Mouse (Mus musculus) heart, embryonic 10.5 days (tissue): ENCODE results near the gene Fmc1. TPM values are rescaled to one million over a fixed set of nuclear protein-coding genes. Genes with fewer than 3 reads are reported as not detected.

Experiments used
- DNase-seq: peaks from one replicate; pipeline ENCODE4 v3.0.0-alpha.2; 2017; ENCODE audit warnings: low spot score
- H3K27ac ChIP-seq: fragments of 300-500 bp; sonication (generic); 2 replicates; pipeline ENCODE4 v1.5.1; 2016; ENCODE audit warnings: mild to moderate bottlenecking
- H3K27me3 ChIP-seq: fragments of 300-500 bp; sonication (generic); 2 replicates; pipeline ENCODE4 v1.6.1; 2016; ENCODE audit warnings: mild to moderate bottlenecking; ENCODE audit not compliant: poor library complexity, insufficient read depth, severe bottlenecking
- H3K36me3 ChIP-seq: fragments of 300-500 bp; sonication (generic); 2 replicates; pipeline ENCODE4 v1.6.1; 2016; ENCODE audit warnings: mild to moderate bottlenecking, moderate library complexity
- H3K4me1 ChIP-seq: fragments of 300-500 bp; sonication (generic); 2 replicates; pipeline ENCODE4 v1.6.1; 2016; ENCODE audit warnings: mild to moderate bottlenecking
- H3K4me3 ChIP-seq: fragments of 300-500 bp; sonication (generic); 2 replicates; pipeline ENCODE4 v1.5.1; 2016; ENCODE audit warnings: mild to moderate bottlenecking, moderate library complexity
- H3K9me3 ChIP-seq: fragments of 300-500 bp; sonication (generic); 2 replicates; pipeline ENCODE4 v1.6.1; 2016; ENCODE audit warnings: mild to moderate bottlenecking, moderate library complexity
- WGBS: fragments of 180-500 bp; shearing (Covaris S2); methylation state at CpG from one replicate; pipeline ENCODE4 v1.1.7; 2016; 5-methylcytosine and 5-hydroxymethylcytosine counted together
- polyA plus RNA-seq: library from polyadenylated mRNA; unstranded; fragments of >200 nt; fragmentation: Nextera tagmentation; extraction: Ambion mirVana; gene quantifications from 2 replicates; pipeline ENCODE4 v1.2.1, GENCODE M21; 2016

The Fmc1 gene
- 138 and 187 TPM in 2 replicates for polyA plus RNA-seq

GRCm38 (mm10) chr6:38533428-38534405, at the start of gene Fmc1:
Gene Fmc1 (plus strand): TSS chr6:38533502.
- WGBS = 4% methylated on average over 41 of the region's 41 CpGs
- DNase-seq = peak; percentile 99
- H3K27ac ChIP-seq = peak within 1 kb of the TSS; percentile 98
- H3K9me3 ChIP-seq = no peaks in the 10 kb centered on the region
- H3K4me3 ChIP-seq = peak within 1 kb of the TSS; percentile 82
- H3K27me3 ChIP-seq = no peaks in the 10 kb centered on the region
- peaks cover 8% of the 10 kb centered on the region; the same call in 1 of the 2 replicates for H3K4me1 ChIP-seq
- no peaks in the 10 kb centered on the region for H3K36me3 ChIP-seq

GRCm38 (mm10) chr6:38492550-38492949, 40.8 kb upstream of the Fmc1 start:
- Histone ChIP-seq H3K27ac (no peak overlapping the region), H3K27me3 (no peaks in the 10 kb centered on the region), H3K9me3 (no peaks in the 10 kb centered on the region), H3K4me1 (no peaks in the 10 kb centered on the region), H3K36me3 (peaks cover 53% of the 10 kb centered on the region), H3K4me3 (no peak overlapping the region)
- 79% methylated on average over 3 of the region's 3 CpGs for WGBS
- DNase-seq = no peak

DNA sequence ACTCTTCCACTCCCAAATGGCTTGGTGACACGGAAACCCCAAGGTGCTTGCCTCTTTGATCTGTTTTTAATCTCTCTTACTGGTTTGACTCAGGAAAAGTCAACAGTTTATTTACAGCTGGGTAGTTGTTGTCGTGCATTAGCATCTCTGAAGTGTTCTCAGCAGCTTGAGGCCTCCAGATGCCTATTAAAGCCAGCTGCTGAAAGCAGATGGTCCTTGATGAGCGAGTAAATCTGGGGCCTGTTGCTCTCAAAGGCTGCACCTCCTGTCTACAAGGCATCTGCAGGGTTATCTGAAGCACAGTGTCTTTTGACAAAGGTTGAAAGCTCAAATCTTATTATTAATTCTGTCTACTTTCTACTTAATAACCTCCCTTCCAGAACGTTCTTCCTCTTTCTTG, 37.7 kb upstream of the Fmc1 start:
- no peaks in the 10 kb centered on the region for H3K9me3 ChIP-seq
- H3K36me3 ChIP-seq = peaks cover 64% of the 10 kb centered on the region
- no peaks in the 10 kb centered on the region for H3K27me3 ChIP-seq
- whole genome bisulfite sequencing = 55% methylated on average over 4 of the region's 4 CpGs
- H3K4me3 ChIP-seq = no peak overlapping the region
- DNase-seq = no peak
- no peak overlapping the region for H3K27ac ChIP-seq
- H3K4me1 ChIP-seq = no peaks in the 10 kb centered on the region

DNA sequence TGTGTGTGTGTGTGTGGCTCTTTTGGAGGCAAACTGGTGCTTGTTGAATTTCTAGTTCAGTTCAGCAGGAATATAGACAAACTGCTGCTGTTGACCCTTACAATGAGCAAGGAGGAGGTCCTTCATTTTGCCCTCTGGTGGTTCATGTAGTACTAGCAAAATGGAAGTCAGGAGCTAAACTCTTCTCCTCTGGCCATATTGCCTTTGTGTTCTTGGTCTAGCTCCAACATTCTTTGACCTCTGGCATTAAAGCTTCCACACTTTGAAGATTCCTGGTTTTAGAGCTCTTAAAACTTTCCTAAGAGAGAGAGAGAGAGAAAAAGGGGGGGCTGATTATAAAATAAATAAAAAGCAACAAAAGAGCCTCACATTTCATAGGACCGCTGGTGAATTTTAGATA, 21.2 kb upstream of the Fmc1 start:
- Histone ChIP-seq H3K27me3 (no peaks in the 10 kb centered on the region), H3K4me3 (no peak overlapping the region), H3K36me3 (no peaks in the 10 kb centered on the region), H3K4me1 (no peaks in the 10 kb centered on the region), H3K27ac (no peak overlapping the region), H3K9me3 (no peaks in the 10 kb centered on the region)
- WGBS = 96% methylated on average over 1 of the region's 1 CpGs
- DNase-seq = no peak

DNA sequence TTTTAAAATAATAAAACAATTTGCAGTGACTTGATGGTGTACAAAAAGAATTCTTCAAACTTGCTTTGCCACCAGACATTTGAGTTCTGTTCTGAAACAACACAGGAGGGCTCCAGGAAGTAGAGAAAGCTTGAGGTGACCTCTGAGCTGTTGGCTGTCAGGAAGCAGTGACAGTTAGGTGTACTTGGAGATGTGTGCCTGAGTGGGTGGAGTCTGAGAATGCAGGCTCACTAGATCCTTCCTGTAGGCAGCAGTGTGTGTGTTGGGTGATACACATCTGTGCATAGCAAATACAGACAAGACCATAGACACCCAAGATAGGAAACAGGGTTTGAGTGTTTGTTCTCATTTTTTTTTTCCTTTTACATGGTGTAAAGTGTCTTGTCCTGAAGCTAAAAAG, 20.5 kb upstream of the Fmc1 start:
- H3K9me3 ChIP-seq = no peaks in the 10 kb centered on the region
- DNase-seq = no peak
- no peak overlapping the region for H3K27ac ChIP-seq
- H3K36me3 ChIP-seq = no peaks in the 10 kb centered on the region
- H3K4me3 ChIP-seq = no peak overlapping the region
- no peaks in the 10 kb centered on the region for H3K27me3 ChIP-seq
- no peaks in the 10 kb centered on the region for H3K4me1 ChIP-seq

- Histone ChIP-seq H3K9me3 (no peaks in the 10 kb centered on the region), H3K4me3 (no peak overlapping the region), H3K27me3 (no peaks in the 10 kb centered on the region), H3K4me1 (no peaks in the 10 kb centered on the region), H3K36me3 (no peaks in the 10 kb centered on the region), H3K27ac (no peak overlapping the region)
- WGBS = 83% methylated on average over 4 of the region's 4 CpGs
- DNase-seq = no peak
Measured at GRCm38 (mm10) chr6:38515201-38515600, 18.1 kb upstream of the Fmc1 start.

- Histone ChIP-seq H3K27ac (no peak overlapping the region), H3K4me3 (peak overlapping the region; percentile 24; the same call in 1 of the 2 replicates), H3K4me1 (peaks cover 3% of the 10 kb centered on the region; the same call in 1 of the 2 replicates), H3K27me3 (no peaks in the 10 kb centered on the region), H3K36me3 (0 out of 2 replicates have a peak, but pooled peaks cover 5% of the 10 kb centered on the region), H3K9me3 (no peaks in the 10 kb centered on the region)
- no peak for DNase-seq
- 19% methylated on average over 8 of the region's 8 CpGs for WGBS
Measured at GRCm38 (mm10) chr6:38523851-38524250, 9.5 kb upstream of the Fmc1 start.

DNA sequence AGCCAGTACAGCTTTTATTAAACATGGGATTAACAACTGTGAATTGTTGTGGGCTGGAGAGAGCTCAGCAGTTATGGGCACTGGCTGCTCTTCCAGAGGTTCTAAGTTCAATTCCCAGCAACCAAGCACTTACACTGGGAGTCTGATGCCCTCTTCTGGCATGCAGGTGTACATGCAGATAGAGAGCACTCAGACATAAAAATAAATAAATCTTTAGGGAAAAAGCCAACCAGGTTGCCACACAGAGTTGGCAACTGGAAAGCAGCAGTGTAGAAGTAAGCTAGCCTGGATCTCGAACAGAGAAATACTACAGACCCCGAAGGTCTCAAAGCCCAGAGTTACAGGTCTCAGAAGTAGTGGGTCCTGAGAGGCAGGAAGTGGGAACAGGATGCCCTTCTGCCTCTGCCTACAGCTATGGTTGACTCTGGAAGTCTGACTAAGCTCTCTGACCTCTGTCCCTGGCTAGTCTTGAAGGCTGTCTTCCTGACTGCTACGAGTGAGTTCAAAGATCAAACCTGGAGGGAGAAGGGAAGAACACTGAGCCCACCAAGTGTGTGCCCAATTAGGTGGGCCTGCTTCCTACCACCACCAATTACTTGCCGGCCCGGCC, 2.0 kb upstream of the Fmc1 start:
- DNase-seq = no peak
- Histone ChIP-seq H3K27me3 (no peaks in the 10 kb centered on the region), H3K9me3 (no peaks in the 10 kb centered on the region), H3K27ac (0 out of 2 replicates have a peak overlapping the region, but pooled peaks have one; percentile 17), H3K4me3 (no peak overlapping the region), H3K36me3 (no peaks in the 10 kb centered on the region), H3K4me1 (peaks cover 8% of the 10 kb centered on the region; the same call in 1 of the 2 replicates)
- WGBS = 59% methylated on average over 5 of the region's 5 CpGs

GRCm38 (mm10) chr6:38532500-38533420, 542 bp upstream of the Fmc1 start:
- 12% methylated on average over 25 of the region's 25 CpGs for WGBS
- Histone ChIP-seq H3K27me3 (no peaks in the 10 kb centered on the region), H3K36me3 (no peaks in the 10 kb centered on the region), H3K4me3 (peak overlapping the region; percentile 82), H3K9me3 (no peaks in the 10 kb centered on the region), H3K4me1 (peaks cover 8% of the 10 kb centered on the region; the same call in 1 of the 2 replicates), H3K27ac (peak overlapping the region; percentile 93)
- no peak for DNase-seq

GRCm38 (mm10) chr6:38534640-38535365, 1.5 kb downstream of the Fmc1 start:
- DNase-seq = peak; percentile 99
- Histone ChIP-seq H3K9me3 (no peaks in the 10 kb centered on the region), H3K4me1 (peaks cover 8% of the 10 kb centered on the region; the same call in 1 of the 2 replicates), H3K27me3 (no peaks in the 10 kb centered on the region), H3K27ac (peak overlapping the region; percentile 98), H3K36me3 (peaks cover 9% of the 10 kb centered on the region), H3K4me3 (peak overlapping the region; percentile 82)
- under 1% methylated on average over 53 of the region's 53 CpGs for WGBS

DNA sequence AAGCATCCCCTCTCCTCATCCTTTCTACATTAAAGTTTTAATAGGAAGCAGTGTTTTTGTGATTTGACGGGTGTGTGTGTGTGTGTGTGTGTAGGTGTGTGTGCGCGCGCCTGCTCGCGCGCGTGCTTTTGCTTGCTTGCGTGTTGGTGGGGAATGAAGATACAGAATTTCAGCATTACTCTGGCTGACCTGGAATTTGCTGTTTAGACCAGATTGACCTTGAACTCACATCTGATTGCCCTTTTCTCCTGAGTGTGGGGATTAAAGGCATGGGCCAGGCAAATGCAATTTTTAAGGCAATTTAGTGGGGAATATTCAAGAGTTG, 2.0 kb downstream of the Fmc1 start:
- peaks cover 8% of the 10 kb centered on the region; the same call in 1 of the 2 replicates for H3K4me1 ChIP-seq
- peak overlapping the region; percentile 82 for H3K4me3 ChIP-seq
- H3K9me3 ChIP-seq = no peaks in the 10 kb centered on the region
- DNase-seq = no peak
- WGBS = 4% methylated on average over 9 of the region's 9 CpGs
- no peaks in the 10 kb centered on the region for H3K27me3 ChIP-seq
- H3K27ac ChIP-seq = peak overlapping the region; percentile 98
- H3K36me3 ChIP-seq = peaks cover 14% of the 10 kb centered on the region

DNA sequence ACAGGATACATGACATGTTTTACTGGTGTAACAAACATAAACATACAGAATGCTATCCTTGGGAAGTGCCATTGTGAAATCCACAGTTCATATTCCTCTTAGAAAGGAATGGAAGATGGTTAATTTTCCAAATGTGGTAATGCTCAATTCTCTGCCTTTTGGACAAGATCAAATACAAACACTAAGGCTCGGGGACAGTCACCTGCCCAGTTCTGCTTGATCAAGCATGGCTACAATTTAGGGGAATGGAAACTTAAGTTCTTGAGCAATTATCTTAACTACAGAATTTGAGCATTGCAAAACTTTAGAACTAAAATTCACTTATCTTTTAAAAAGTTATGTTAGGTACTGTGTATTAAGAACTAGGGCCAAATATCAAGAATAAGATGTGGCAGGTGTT, 2.5 kb downstream of the Fmc1 start:
- peak overlapping the region; percentile 98; the same call in 1 of the 2 replicates for H3K27ac ChIP-seq
- 98% methylated on average over 1 of the region's 1 CpGs for WGBS
- H3K4me1 ChIP-seq = peaks cover 8% of the 10 kb centered on the region; the same call in 1 of the 2 replicates
- H3K36me3 ChIP-seq = peaks cover 17% of the 10 kb centered on the region
- H3K4me3 ChIP-seq = peak overlapping the region; percentile 82
- DNase-seq = no peak
- H3K27me3 ChIP-seq = no peaks in the 10 kb centered on the region
- H3K9me3 ChIP-seq = no peaks in the 10 kb centered on the region
